Mouse (Mus musculus) G1E (cell line): ENCODE results near the gene Npas3.

Source experiments
- CTCF ChIP-seq: IDR thresholded peaks from 2 replicates; pipeline ENCODE4 v1.5.1; 2012; ENCODE audit warnings: low read depth, low read length, inconsistent platforms, mixed read lengths
- GATA1 ChIP-seq: IDR thresholded peaks from 2 replicates; pipeline ENCODE4 v1.6.1; 2012; ENCODE audit warnings: borderline replicate concordance, low read length, inconsistent platforms, mixed read lengths
- GATA2 ChIP-seq: IDR thresholded peaks from 2 replicates; pipeline ENCODE4 v1.6.1; 2012; ENCODE audit warnings: low read depth, low read length, inconsistent platforms, borderline replicate concordance
- TAL1 ChIP-seq: conservative IDR thresholded peaks from 2 replicates; pipeline ENCODE4 v1.6.1; 2012; ENCODE audit warnings: low read depth, low read length, inconsistent platforms, mixed read lengths

DNA sequence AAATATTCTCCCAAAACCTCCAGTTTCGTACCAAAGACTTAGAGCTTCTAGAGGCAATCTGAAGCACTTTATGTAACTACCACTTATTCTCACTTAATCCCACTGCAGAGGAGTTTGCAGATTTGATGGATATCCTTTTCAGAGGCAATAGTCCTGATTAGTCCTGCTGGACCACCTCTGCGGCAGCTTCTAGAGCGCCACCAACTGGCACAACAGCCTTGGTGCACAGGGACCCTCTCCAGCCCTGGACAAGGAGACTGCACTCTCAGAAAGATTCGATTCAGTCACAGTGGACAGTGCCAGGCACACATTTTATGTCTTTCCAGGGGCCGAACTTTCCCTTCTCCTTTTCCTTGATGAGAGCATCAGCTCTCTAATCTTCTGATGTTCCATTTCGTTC is 471.4 kb downstream of the Npas3 start:
- TF ChIP-seq CTCF (no peak), GATA2 (no peak), GATA1 (no peak), TAL1 (no peak)
